Mouse (Mus musculus) bone marrow macrophage, adult 2 months (primary cell): ENCODE measurements around the gene Strip2.

Experiments
- CTCF ChIP-seq: IDR thresholded peaks from 2 replicates; pipeline ENCODE4 v1.5.1; 2012; ENCODE audit warnings: low read depth, mild to moderate bottlenecking, low read length, moderate library complexity
- POLR2A ChIP-seq: IDR thresholded peaks from 2 replicates; pipeline ENCODE4 v1.6.1; 2012; ENCODE audit warnings: mild to moderate bottlenecking, low read depth, low read length, borderline replicate concordance

- TF ChIP-seq CTCF (no peak), POLR2A (no peak)
These were observed 68.7 kb downstream of the Strip2 start for GRCm38 (mm10) chr6:29985504-29985903.
